Mouse (Mus musculus) urinary bladder, postnatal 25 days (tissue): ENCODE measurements around the gene Dop1a.
"Not testable (repeated sequence)": the region's sequence is repeated elsewhere in the genome, so short reads cannot be mapped to it uniquely, and the experiment has no call there.

Experiments used
- DNase-seq: peaks from one replicate; pipeline ENCODE4 v3.0.0; 2022; ENCODE audit warnings: low spot score

Gene Dop1a

GRCm38 (mm10) chr9:86579657-86580056, 112.7 kb downstream of the Dop1a start:
- no peak for DNase-seq

GRCm38 (mm10) chr9:86583740-86584139, 116.8 kb downstream of the Dop1a start:
- peak; percentile 56 for DNase-seq

DNA sequence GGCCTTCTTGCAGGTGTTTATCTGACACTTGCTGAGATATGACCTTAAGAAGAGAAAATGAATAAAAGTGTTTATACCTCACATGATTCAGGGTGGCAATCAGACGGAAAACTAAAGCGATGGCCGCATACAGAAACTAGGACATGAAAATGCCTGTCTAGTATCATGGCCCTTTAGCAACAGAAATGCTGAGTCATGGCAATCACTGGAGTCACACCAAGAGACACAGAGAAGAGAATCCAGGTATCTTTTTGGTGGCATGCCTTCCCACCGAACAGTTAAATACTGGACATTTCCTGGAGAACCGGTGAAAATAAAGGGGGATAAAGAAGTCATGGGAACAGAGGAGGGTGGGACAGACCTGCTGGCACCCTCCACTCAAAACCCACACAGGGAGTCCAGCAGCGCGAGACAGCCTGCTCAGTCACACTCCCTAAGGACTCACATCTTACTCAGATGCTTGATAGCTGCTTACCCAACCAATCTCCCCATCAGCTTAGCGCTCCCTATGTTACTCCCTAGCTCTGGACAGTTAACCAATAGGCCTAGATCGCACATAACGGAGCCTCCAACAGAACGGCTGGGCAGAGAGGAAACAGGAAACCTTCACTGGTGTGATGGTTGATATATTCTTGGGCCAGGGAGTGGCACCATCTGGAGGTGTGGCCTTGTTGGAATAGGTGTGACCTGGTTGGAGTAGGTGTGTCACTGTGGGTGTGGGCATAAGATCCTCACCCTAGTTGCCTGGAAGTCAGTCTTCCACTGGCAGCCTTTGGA, 120.3 kb downstream of the Dop1a start:
- DNase-seq: no peak

DNA sequence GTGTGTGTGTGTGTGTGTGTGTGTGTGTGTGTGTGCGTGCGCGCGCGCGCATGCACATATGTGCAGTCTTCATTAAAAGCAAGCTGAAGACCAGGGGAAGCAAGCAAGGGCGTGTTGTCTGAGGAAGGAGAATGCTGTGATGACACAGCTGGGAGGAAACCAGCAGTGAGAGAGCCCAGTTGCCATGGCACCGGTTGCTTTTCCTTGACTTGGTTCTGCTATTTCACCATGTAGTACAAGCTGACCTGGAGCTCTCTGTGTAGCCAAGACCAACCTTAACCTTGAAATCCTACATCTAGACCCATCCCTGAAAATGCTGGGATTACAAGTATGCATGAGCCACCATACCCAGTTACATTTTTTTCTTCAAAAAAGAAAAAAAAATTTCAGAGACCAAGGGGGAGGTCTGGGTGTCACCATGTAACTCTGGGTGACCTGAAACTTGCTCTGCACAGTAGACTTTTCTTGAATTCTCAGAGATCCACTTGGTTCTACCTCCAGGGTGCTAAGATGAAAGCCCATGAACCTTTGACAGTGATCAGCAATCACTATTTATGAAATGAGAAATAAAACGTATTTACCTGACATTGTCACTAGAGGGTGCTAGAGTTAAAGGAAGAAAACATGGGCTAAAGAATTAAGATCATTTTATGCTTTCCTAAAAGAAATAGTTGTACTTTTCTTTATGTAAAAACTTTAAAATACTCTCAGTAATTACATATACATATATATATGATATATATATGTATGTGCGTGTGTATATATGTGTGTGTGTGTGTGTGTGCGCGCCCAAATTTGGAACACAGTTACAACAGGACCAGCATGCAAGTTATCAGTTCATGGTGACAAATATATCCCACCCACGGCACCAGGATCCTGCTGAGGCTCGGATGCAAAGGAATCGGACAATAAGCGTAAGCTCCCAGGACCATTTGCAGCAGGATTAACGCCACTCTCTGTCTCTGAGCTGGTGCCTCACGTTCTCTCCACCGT, 126.0 kb downstream of the Dop1a start:
- no peak for DNase-seq

DNA sequence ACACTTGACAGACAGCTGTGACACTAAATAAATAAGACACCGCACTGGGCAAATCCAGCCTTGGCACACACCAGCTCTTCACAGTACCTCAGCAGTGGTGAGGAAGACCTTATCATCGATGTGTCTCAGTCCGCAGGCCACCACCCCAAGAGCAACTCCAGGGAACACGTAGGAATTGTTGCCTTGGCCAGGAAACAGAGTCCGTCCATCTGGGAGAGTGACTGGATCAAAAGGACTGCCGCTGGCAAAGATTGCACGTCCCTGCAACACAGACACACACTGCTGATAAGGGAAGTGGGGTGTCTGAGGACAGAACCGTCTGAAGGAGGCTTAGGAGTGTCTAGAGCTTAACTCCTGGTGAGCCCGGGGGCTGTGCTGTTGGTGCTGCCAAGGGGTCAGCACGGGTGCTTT, 127.4 kb downstream of the Dop1a start:
- not testable (repeated sequence) for DNase-seq

- DNase-seq: not testable (repeated sequence)
These were observed 130.0 kb downstream of the Dop1a start for GRCm38 (mm10) chr9:86596983-86597382.

DNA sequence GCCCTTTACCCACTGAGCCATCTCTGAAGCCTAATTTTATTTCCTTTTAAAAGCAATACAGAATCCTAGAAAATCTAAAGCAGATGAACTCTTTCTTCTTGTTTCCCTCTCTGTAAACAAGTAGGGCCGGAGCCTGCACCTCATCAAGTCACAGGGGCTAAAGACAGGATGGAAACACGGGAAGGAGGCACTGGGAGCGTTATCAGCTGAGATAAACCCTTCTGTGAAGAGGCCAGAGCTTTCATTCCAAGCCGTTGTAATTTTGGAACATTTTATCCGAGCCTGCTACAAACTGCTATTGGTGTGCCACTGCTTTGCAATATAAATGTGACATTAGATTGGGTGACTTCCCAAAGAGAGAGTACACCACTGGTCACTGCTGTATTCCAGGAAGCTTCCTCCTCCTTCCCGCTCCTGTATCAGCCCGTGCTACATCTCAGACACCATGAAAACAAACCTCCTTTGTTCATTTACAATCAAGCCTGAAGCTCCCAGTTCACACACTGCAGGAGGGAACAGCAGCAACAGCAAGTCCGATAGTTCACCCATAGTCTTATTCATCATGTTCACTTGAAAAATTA, 132.9 kb downstream of the Dop1a start:
- no peak for DNase-seq
